Mouse (Mus musculus): Measurements from ENCODE around the gene Olfr1410.

- TF ChIP-seq GATA1 (IDR thresholded peaks at IDR 0.05; ENCODE audit: low read length) = no peak
- TF ChIP-seq TAL1 (IDR thresholded peaks at IDR 0.05; ENCODE audit: low read length) = no peak
These were observed 20.1 kb upstream of the Olfr1410 start, which contains the start of gene Olfr1412 for GRCm38 (mm10) chr1:92585479-92585878.
